Mouse (Mus musculus) megakaryocyte, embryonic 14.5 days (primary cell): ENCODE measurements at regions not wholly inside any gene's neighbourhood (a gene's known extent, or its start where the extent isn't known, plus 50 kb on each side); places are given as distances from the start of the nearest gene placed in this dataset.

Experiments
- FLI1 ChIP-seq: IDR thresholded peaks from 2 replicates; pipeline ENCODE4 v1.6.1; 2012; ENCODE audit warnings: low read length, inconsistent platforms, mixed read lengths
- GATA1 ChIP-seq: IDR thresholded peaks from 3 replicates; pipeline ENCODE4 v1.6.1; 2012; ENCODE audit warnings: mixed read lengths, low read length, inconsistent platforms, borderline replicate concordance

GRCm38 (mm10) chr15:7005142-7005541 is 85.3 kb upstream of the Lifr start:
- TF ChIP-seq GATA1 (no peak), FLI1 (no peak)
